Mouse (Mus musculus) forebrain, embryonic 16.5 days (tissue): ENCODE data around the gene C5ar2. TPM values are rescaled to one million over a fixed set of nuclear protein-coding genes. Genes with fewer than 3 reads are reported as not detected.
"Not testable (repeated sequence)": the region's sequence is repeated elsewhere in the genome, so short reads cannot be mapped to it uniquely, and the experiment has no call there.

Experiments
- ATAC-seq: fragments of 200-750 bp; cut with Nextera tagmentation; 2 replicates; pipeline ENCODE4 v1.8.0; 2017; ENCODE audit warnings: mild to moderate bottlenecking, moderate library complexity
- H3K27ac ChIP-seq: fragments of 300-500 bp; sonication (generic); 2 replicates; pipeline ENCODE4 v1.5.1; 2014; ENCODE audit warnings: low read length, control low read depth
- H3K27me3 ChIP-seq: fragments of 300-500 bp; sonication (generic); replicated peaks from 2 replicates; pipeline ENCODE4 v1.6.1; 2014; ENCODE audit warnings: low read length; ENCODE audit not compliant: control insufficient read depth, insufficient read depth
- H3K36me3 ChIP-seq: fragments of 300-500 bp; sonication (generic); 2 replicates; pipeline ENCODE4 v1.6.1; 2014; ENCODE audit not compliant: control insufficient read depth, insufficient read depth
- H3K4me1 ChIP-seq: fragments of 300-500 bp; sonication (generic); replicated peaks from 2 replicates; pipeline ENCODE4 v1.6.1; 2014; ENCODE audit warnings: low read length; ENCODE audit not compliant: control insufficient read depth, insufficient read depth
- H3K4me2 ChIP-seq: fragments of 300-500 bp; sonication (generic); 2 replicates; pipeline ENCODE4 v1.6.1; 2014; ENCODE audit warnings: mild to moderate bottlenecking, low read length, control low read depth
- H3K4me3 ChIP-seq: fragments of 300-500 bp; sonication (generic); replicated peaks from 2 replicates; pipeline ENCODE4 v1.5.1; 2014; ENCODE audit warnings: mild to moderate bottlenecking, low read length, control low read depth
- H3K9ac ChIP-seq: fragments of 300-500 bp; sonication (generic); replicated peaks from 2 replicates; pipeline ENCODE4 v1.6.1; 2014; ENCODE audit warnings: low read depth, low read length, control low read depth
- H3K9me3 ChIP-seq: fragments of 300-500 bp; sonication (generic); 2 replicates; pipeline ENCODE4 v1.6.1; 2016; ENCODE audit warnings: low read length; ENCODE audit not compliant: control insufficient read depth
- WGBS: fragments of 180-500 bp; shearing (Covaris S2); extraction: QIAGEN DNeasy Blood & Tissue Kit; methylation state at CpG from one replicate; pipeline ENCODE4 v1.1.7; 2014; 5-methylcytosine and 5-hydroxymethylcytosine counted together
- polyA plus RNA-seq: library from polyadenylated mRNA; unstranded; fragments of >200 nt; fragmentation: Nextera tagmentation; extraction: Ambion mirVana; gene quantifications from 2 replicates; pipeline ENCODE4 v1.2.1, GENCODE M21; 2015

The C5ar2 gene
- polyA plus RNA-seq, 1 experiment from 2014 or later, result not detected

DNA sequence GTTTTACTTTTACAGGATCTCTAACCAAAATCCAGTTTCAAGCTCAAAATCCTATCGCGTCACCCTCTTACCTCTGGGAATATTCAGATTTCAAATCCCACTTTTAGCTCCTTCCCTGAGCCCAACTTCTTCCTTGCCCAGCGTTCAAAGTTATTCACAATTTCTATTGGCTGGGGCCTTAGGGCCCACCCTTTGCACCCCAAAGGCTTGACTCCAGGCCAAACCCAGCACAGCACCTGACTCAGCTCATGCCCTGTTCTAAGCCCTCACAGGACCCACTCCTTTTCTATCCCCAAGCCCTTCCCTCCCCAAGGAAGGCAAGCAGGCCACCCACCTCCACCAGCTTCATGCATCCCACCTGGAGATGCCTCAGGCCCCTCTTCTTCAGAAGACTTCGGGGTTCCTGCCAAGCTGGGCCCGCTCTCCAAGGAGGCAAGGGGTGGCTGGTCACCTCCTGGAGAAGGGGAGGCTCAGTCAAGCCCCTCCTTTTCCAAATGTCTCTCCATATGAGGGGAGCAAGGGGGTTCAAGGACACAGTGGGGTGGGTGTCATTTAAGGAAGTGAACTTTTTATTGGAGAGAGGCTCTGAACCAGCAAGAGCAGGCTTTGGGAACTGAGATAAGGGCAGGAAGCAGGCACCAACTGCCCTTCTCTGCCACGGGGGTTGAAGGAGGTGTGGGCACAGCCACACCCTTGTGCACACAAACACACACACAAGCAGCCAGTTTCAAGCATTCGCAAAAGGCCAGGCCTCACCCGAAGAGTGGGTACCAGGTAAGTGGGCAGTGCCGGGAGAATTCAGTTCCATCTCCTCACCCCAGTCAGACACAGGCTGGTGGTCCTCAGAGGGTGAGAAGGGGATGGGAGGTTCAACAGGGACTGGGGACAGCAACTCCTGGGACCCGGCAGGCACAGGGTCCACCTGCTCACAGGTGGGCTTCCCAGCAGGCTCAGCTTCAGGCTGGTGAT, 31.3 kb upstream of the C5ar2 start:
- H3K4me3 ChIP-seq, result no peak overlapping the region
- no peak overlapping the region for H3K27ac ChIP-seq
- no peak overlapping the region for H3K9ac ChIP-seq
- peaks cover 10% of the 10 kb centered on the region for H3K36me3 ChIP-seq
- peaks cover 27% of the 10 kb centered on the region for H3K4me1 ChIP-seq
- 91% methylated on average over 10 of the region's 10 CpGs for WGBS
- ATAC-seq, result no peak
- H3K27me3 ChIP-seq, result no peaks in the 10 kb centered on the region
- H3K9me3 ChIP-seq, result no peaks in the 10 kb centered on the region
- H3K4me2 ChIP-seq, result no peak overlapping the region

DNA sequence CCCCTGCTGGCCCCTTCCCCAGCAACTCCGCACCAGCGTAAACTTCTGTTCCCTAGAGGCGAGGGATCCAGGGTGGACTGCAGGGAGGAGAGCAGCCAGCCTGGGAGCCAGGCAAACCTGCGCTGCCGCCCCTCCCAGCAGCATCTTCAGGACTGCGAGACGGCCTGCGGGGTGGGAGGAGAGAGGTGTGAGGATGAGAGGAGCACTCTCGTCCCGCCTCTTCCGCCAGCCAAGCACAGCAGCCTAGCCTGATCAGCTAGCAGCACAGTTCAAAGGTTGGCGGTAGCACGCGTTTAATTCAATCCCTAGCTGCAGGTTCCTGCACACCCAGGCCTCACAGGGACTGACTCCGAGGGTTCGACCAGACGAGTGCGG, 29.8 kb upstream of the C5ar2 start:
- no peaks in the 10 kb centered on the region for H3K27me3 ChIP-seq
- peak overlapping the region; percentile 94 for H3K27ac ChIP-seq
- H3K4me1 ChIP-seq, result peaks cover 27% of the 10 kb centered on the region
- H3K36me3 ChIP-seq, result peaks cover 10% of the 10 kb centered on the region
- peak overlapping the region; percentile 77 for H3K4me3 ChIP-seq
- H3K4me2 ChIP-seq, result peak overlapping the region; percentile 95
- H3K9me3 ChIP-seq, result no peaks in the 10 kb centered on the region
- peak overlapping the region; percentile 66 for H3K9ac ChIP-seq
- peak; percentile 63 for ATAC-seq
- 0% methylated on average over 18 of the region's 18 CpGs for WGBS

DNA sequence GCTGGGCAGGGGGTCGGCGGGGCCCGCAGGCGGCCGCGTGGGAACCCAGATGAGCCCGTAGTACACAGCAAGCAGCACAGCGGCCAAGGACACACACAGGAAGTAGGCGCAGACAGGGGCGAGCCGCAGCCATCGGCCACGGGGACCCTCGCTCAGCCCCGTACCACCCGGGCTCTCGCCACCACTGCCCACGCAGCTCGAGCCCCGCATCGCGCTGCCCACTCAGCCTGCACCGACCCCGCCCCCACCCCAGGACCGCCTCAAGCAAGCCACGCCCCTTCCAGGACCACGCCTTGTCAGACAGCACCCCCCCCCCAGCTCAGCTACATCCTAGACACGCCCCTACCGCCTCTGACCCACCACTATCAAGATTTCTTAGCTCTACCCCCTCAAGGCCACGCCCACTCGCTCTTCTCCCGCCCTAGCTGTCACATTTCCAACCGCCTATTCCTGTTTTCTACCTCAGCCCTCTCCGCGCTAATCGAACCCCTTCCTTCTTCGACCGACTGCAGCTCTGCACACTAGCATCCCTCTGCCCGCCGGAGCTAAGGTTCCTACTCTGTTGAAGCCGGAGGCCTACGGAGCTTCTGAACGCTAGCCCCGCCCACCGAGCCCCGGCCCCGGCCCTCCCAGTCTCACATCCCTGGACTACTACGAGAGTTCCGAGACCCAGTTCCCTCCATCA, 29.3 kb upstream of the C5ar2 start, which contains the start of gene Inafm1:
Gene Inafm1 (minus strand): TSS at position 537 of the 685 bp plus-strand sequence.
- H3K27me3 ChIP-seq, result no peaks in the 10 kb centered on the region
- H3K4me3 ChIP-seq, result peak within 1 kb of the TSS; percentile 77
- peak; percentile 81 for ATAC-seq
- H3K9me3 ChIP-seq, result no peaks in the 10 kb centered on the region
- under 1% methylated on average over 44 of the region's 49 CpGs for WGBS
- peak within 1 kb of the TSS; percentile 87 for H3K9ac ChIP-seq
- H3K4me1 ChIP-seq, result peaks cover 27% of the 10 kb centered on the region
- peak within 1 kb of the TSS; percentile 94 for H3K27ac ChIP-seq
- peak within 1 kb of the TSS; percentile 95 for H3K4me2 ChIP-seq
- peaks cover 8% of the 10 kb centered on the region for H3K36me3 ChIP-seq

GRCm38 (mm10) chr7:16272681-16273080, 28.7 kb upstream of the C5ar2 start:
- Histone ChIP-seq H3K4me2 (peak overlapping the region; percentile 95), H3K27me3 (no peaks in the 10 kb centered on the region), H3K36me3 (peaks cover 7% of the 10 kb centered on the region), H3K4me3 (peak overlapping the region; percentile 77), H3K4me1 (peaks cover 27% of the 10 kb centered on the region), H3K9me3 (no peaks in the 10 kb centered on the region), H3K27ac (peak overlapping the region; percentile 94), H3K9ac (peak overlapping the region; percentile 87)
- peak; percentile 74 for ATAC-seq
- WGBS, result 0% methylated on average over 46 of the region's 46 CpGs

DNA sequence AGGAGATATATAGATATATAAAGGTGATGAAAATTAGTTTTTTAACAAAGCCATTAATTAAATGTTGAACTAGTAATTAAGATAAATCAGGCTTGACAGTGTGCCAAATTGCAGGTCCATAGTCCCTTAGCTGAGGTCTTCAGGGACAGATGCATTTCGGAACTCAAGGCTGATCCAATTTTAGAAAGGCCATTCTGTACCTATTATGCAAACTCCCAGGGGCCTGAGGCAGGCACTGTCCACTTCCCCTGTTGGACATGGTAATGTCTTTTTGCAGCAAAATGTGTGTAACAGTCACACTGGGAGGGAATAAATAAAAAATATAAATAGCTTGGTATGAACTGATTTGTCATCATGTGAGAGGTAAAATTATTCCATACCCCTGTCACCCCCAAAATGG, 27.2 kb upstream of the C5ar2 start:
- Histone ChIP-seq H3K9me3 (no peaks in the 10 kb centered on the region), H3K4me3 (no peak overlapping the region), H3K4me2 (no peak overlapping the region), H3K36me3 (peaks cover 4% of the 10 kb centered on the region), H3K4me1 (peaks cover 27% of the 10 kb centered on the region), H3K27ac (no peak overlapping the region), H3K27me3 (no peaks in the 10 kb centered on the region), H3K9ac (no peak overlapping the region)
- no peak for ATAC-seq
- WGBS, result 66% methylated on average over 1 of the region's 1 CpGs

- not testable (repeated sequence) for H3K27me3 ChIP-seq, ATAC-seq, H3K4me2 ChIP-seq, H3K9me3 ChIP-seq, H3K9ac ChIP-seq, H3K36me3 ChIP-seq, H3K27ac ChIP-seq, H3K4me1 ChIP-seq, H3K4me3 ChIP-seq
- WGBS, result 87% methylated on average over 7 of the region's 7 CpGs
Measured at GRCm38 (mm10) chr7:16266593-16266992, 22.6 kb upstream of the C5ar2 start.

- ATAC-seq, result no peak
- no peak overlapping the region for H3K27ac ChIP-seq
- peaks cover 8% of the 10 kb centered on the region; the same call in 1 of the 2 replicates for H3K9me3 ChIP-seq
- no peak overlapping the region for H3K4me3 ChIP-seq
- WGBS, result 87% methylated on average over 11 of the region's 11 CpGs
- no peaks in the 10 kb centered on the region for H3K36me3 ChIP-seq
- no peaks in the 10 kb centered on the region for H3K4me1 ChIP-seq
- H3K4me2 ChIP-seq, result no peak overlapping the region
- no peaks in the 10 kb centered on the region for H3K27me3 ChIP-seq
- no peak overlapping the region for H3K9ac ChIP-seq
Measured at GRCm38 (mm10) chr7:16265856-16266255, 21.9 kb upstream of the C5ar2 start.

DNA sequence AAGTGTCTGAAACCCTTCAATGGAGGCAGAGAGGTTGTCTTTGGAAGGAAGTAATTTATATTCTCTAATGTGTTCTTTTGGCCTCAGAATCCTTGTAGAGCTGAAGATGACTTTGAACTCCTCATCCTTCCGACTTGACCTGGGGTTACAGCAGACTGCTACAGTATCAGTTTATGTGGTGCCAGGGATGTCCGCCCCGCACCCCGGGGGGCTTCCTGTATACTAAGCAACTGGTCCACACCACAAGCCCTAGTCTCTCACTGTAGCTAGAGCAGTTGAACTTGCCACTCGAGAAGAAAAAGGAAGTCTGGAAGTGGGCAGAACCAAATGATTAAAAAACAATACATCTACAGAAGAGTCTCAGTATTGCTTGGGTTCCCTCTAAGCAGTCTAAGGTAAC, 19.9 kb upstream of the C5ar2 start:
- WGBS, result 82% methylated on average over 5 of the region's 5 CpGs
- no peak overlapping the region for H3K9ac ChIP-seq
- no peaks in the 10 kb centered on the region for H3K4me1 ChIP-seq
- H3K36me3 ChIP-seq, result no peaks in the 10 kb centered on the region
- H3K4me3 ChIP-seq, result no peak overlapping the region
- H3K27ac ChIP-seq, result no peak overlapping the region
- no peaks in the 10 kb centered on the region for H3K27me3 ChIP-seq
- no peak overlapping the region for H3K4me2 ChIP-seq
- peaks cover 8% of the 10 kb centered on the region; the same call in 1 of the 2 replicates for H3K9me3 ChIP-seq
- no peak for ATAC-seq

DNA sequence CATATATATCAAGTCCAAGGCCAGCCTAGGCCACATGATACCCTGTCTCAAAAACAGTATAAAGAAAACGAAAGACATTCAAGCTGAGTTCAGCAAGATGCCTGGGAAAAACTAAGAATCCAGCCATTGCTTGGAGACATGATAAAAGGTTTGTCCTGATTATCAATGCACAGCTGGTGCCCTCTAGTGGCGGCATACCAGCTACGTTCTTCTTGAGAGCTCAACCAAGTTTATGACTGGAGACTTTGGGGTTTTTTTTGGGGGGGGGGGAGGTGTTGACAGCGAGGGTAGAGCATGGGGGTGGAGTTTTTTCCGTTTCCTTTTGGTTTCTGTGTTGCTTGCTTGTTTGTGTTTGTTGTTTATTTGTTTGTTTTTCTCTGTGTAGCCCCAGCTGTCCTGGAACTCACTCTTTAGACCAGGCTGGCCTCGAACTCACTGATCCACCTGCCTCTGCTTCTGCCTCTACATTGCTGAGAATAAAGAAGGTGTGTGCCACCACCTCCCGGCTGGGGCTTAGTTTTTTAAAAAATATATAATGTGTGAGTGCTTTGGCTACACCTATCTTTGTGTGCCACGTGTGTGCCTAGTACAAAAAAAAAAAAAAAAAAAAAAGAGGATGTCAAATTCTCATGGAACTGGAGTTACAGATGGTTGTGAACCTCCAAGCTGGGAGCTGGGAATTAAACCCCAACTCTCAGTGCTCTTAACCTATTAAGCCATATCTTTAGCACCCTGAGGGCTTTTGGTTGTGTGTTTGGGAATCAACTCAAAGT, 19.2 kb upstream of the C5ar2 start:
- Histone ChIP-seq H3K36me3 (no peaks in the 10 kb centered on the region), H3K4me2 (no peak overlapping the region), H3K27me3 (no peaks in the 10 kb centered on the region), H3K27ac (no peak overlapping the region), H3K4me3 (no peak overlapping the region), H3K9ac (no peak overlapping the region), H3K9me3 (peaks cover 8% of the 10 kb centered on the region; the same call in 1 of the 2 replicates), H3K4me1 (no peaks in the 10 kb centered on the region)
- ATAC-seq, result no peak
- 30% methylated on average over 8 of the region's 8 CpGs for WGBS
